Mouse (Mus musculus) myocyte (in vitro differentiated cells): ENCODE data around the gene Mrrf. TPM values are rescaled to one million over a fixed set of nuclear protein-coding genes. Genes with fewer than 3 reads are reported as not detected.

Experiments used
- H3K27me3 ChIP-seq: one replicate; pipeline ENCODE4 v1.6.1; 2011; ENCODE audit not compliant: control insufficient read depth, insufficient read depth, insufficient read length
- H3K36me3 ChIP-seq: one replicate; pipeline ENCODE4 v1.6.1; 2011; ENCODE audit not compliant: control insufficient read depth, insufficient read depth
- H3K4me2 ChIP-seq: one replicate; pipeline ENCODE4 v1.6.1; 2011; ENCODE audit warnings: low read depth, control low read depth
- H3K4me3 ChIP-seq: one replicate; pipeline ENCODE4 v1.5.1; 2011; ENCODE audit warnings: mild to moderate bottlenecking, control low read depth, moderate library complexity
- H3K79me2 ChIP-seq: one replicate; pipeline ENCODE4 v1.6.1; 2011; ENCODE audit not compliant: control insufficient read depth, insufficient read depth
- H3ac ChIP-seq: one replicate; pipeline ENCODE4 v1.6.1; 2011; ENCODE audit not compliant: control insufficient read depth, insufficient read length
- CEBPB ChIP-seq: IDR thresholded peaks from 2 replicates; pipeline ENCODE4 v1.6.1; 2011; ENCODE audit warnings: mild to moderate bottlenecking, moderate library complexity; ENCODE audit not compliant: poor library complexity, insufficient read depth, severe bottlenecking
- E2F4 ChIP-seq: IDR thresholded peaks from one replicate; pipeline ENCODE4 v1.6.1; 2011; ENCODE audit warnings: mild to moderate bottlenecking, control low read depth, moderate library complexity; ENCODE audit not compliant: insufficient read depth
- MAX ChIP-seq: IDR thresholded peaks from one replicate; pipeline ENCODE4 v1.6.1; 2011; ENCODE audit warnings: low read depth, mild to moderate bottlenecking, control low read depth
- MYOD1 ChIP-seq, 3 experiments: IDR thresholded peaks; one replicate each; pipeline ENCODE4 v1.6.1; 2011; ENCODE audit warnings: control low read depth in 2 of 3, low read depth in 2 of 3, mild to moderate bottlenecking in 2 of 3, moderate library complexity in 1 of 3; ENCODE audit not compliant: insufficient read length in 2 of 3, control insufficient read depth in 1 of 3
- MYOG ChIP-seq, 3 experiments: IDR thresholded peaks; one replicate each; pipeline ENCODE4 v1.6.1; 2011; ENCODE audit warnings: control low read depth in 2 of 3, low read depth in 2 of 3, mild to moderate bottlenecking in 2 of 3; ENCODE audit not compliant: insufficient read length in 2 of 3, control insufficient read depth in 1 of 3, insufficient read depth in 1 of 3
- POLR2A ChIP-seq: IDR thresholded peaks from one replicate; pipeline ENCODE4 v1.6.1; 2011; ENCODE audit warnings: low read depth, mild to moderate bottlenecking, control low read depth, moderate library complexity; ENCODE audit not compliant: insufficient read length
- POLR2AphosphoS2 ChIP-seq: IDR thresholded peaks from one replicate; pipeline ENCODE4 v1.6.1; 2011; ENCODE audit warnings: low read depth, control low read depth; ENCODE audit not compliant: insufficient read length
- REST ChIP-seq: IDR thresholded peaks from one replicate; pipeline ENCODE4 v1.6.1; 2011; ENCODE audit warnings: mild to moderate bottlenecking, control low read depth, moderate library complexity; ENCODE audit not compliant: insufficient read depth, insufficient read length
- SRF ChIP-seq: IDR thresholded peaks from one replicate; pipeline ENCODE4 v1.6.1; 2011; ENCODE audit warnings: low read depth; ENCODE audit not compliant: control insufficient read depth, insufficient read length
- TCF12 ChIP-seq: IDR thresholded peaks from one replicate; pipeline ENCODE4 v1.6.1; 2011; ENCODE audit warnings: mild to moderate bottlenecking, control low read depth; ENCODE audit not compliant: poor library complexity, insufficient read depth, severe bottlenecking
- TCF3 ChIP-seq: IDR thresholded peaks from one replicate; pipeline ENCODE4 v1.6.1; 2011; ENCODE audit warnings: low read depth, control low read depth; ENCODE audit not compliant: insufficient read length
- USF1 ChIP-seq: IDR thresholded peaks from one replicate; pipeline ENCODE4 v1.6.1; 2011; ENCODE audit warnings: low read depth, mild to moderate bottlenecking, control low read depth, moderate library complexity
- polyA plus RNA-seq: library from polyadenylated mRNA; unstranded; fragments of >200 nt; fragmentation: generic; extraction: Trizol; gene quantifications from one replicate; pipeline ENCODE4 v1.2.1, GENCODE M21; 2012; ENCODE audit warnings: missing spikeins

Mrrf gene
- polyA plus RNA-seq, 1 experiment: 40.9 TPM

DNA sequence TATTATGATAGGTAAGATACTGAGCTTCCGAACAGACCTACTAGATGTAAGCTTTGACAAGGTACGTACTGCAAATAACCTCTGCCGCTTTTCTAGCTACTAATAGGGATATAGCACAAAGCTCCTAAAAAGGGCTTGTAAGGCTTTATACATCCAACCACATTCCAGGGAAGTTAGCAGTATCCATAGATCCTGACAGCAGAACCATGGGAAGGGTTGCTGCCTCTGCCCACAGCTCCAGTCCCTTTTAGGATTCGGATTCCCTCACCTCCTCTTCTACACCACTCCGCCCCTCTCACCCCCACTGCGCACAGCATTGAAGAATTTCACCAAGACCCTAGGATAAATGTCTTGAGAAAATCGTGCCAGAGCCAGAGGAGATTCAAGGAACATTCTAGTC, 42.9 kb upstream of the Mrrf start:
- Histone ChIP-seq H3K4me3 (no peak overlapping the region), H3K79me2 (no peaks in the 10 kb centered on the region), H3K4me2 (no peak overlapping the region), H3K36me3 (no peaks in the 10 kb centered on the region), H3K27me3 (no peaks in the 10 kb centered on the region), H3ac (no peak overlapping the region)
- TF ChIP-seq MYOG (IDR thresholded peaks at IDR 0.05; ENCODE audit: control insufficient read depth in 1 of 3, insufficient read depth in 1 of 3, insufficient read length in 2 of 3, low read depth in 2 of 3) (no peak), REST (no peak)

DNA sequence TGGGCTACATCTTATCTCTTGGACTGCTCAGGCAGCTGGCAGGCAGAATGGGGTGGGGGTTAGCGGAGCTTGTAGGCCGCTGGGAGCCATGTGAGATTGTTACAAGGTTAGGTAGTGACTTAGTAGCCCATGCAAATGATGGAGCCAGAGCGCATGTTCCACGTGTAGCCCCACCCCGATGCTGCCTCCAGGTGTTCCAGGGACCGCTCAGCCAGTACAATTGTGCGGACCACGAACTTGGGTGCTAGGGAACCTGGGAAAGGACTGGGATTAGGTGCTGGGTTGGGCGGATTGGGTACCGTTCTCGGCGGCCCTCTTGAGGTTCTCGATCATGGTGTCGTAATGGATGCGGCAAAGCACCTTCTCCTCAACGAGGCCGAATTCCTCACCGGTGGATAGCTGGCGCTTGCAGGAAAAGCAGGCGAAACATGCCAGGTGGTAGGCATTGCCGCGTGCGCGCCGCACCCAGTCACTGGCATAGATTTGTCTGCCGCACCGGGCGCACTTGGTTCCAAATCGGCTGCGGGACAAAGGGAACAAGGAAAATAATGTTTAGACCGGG, 42.2 kb upstream of the Mrrf start:
- H3K27me3 ChIP-seq: no peaks in the 10 kb centered on the region
- H3K36me3 ChIP-seq: no peaks in the 10 kb centered on the region
- TF ChIP-seq E2F4: no peak
- H3K4me2 ChIP-seq: no peak overlapping the region
- H3ac ChIP-seq: no peak overlapping the region
- no peaks in the 10 kb centered on the region for H3K79me2 ChIP-seq
- H3K4me3 ChIP-seq: no peak overlapping the region

DNA sequence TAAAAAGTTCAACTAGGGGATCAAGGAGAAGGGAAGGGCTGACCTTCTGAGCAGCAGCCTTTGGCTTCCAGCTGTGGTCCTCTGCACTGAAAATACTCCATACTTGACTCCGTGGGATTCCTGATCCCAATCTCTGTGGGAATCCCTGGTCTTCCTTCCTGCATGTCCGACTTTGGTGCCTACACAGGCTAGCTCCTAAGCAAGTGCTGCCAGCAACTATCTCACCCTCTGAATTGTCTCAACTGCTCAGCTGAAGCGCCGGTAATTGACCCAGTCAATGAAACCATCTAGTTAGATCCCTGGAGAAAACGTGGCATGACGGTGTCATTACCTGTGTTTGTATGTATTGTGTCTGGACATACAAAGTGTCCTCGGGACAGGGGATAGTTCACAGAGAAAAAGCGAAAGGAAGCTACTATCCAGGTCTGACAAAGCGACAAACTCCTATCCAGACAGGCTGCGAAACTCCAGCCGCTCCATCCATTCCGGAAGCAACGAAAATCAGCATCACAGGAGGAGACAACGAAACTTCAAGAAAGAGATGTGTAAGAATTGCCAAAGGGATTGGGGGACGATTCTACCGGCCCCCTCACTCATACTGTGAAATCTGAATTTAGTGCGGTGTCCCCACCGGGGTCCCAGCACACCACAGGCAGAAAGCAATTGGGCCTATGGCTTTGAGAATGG, 38.9 kb upstream of the Mrrf start:
- Histone ChIP-seq H3K4me3 (no peak overlapping the region), H3K27me3 (no peaks in the 10 kb centered on the region), H3K79me2 (no peaks in the 10 kb centered on the region), H3K4me2 (no peak overlapping the region), H3ac (no peak overlapping the region), H3K36me3 (no peaks in the 10 kb centered on the region)
- TF ChIP-seq REST (no peak), USF1 (no peak), E2F4 (no peak), TCF12 (no peak), MAX (no peak), MYOG (IDR thresholded peaks at IDR 0.05; ENCODE audit: control insufficient read depth in 1 of 3, insufficient read depth in 1 of 3, insufficient read length in 2 of 3, low read depth in 2 of 3) (no peak), SRF (no peak), POLR2A (no peak), TCF3 (no peak), CEBPB (no peak), POLR2AphosphoS2 (no peak), MYOD1 (IDR thresholded peaks at IDR 0.05; ENCODE audit: control insufficient read depth in 1 of 3, insufficient read length in 2 of 3, low read depth in 2 of 3) (no peak)

DNA sequence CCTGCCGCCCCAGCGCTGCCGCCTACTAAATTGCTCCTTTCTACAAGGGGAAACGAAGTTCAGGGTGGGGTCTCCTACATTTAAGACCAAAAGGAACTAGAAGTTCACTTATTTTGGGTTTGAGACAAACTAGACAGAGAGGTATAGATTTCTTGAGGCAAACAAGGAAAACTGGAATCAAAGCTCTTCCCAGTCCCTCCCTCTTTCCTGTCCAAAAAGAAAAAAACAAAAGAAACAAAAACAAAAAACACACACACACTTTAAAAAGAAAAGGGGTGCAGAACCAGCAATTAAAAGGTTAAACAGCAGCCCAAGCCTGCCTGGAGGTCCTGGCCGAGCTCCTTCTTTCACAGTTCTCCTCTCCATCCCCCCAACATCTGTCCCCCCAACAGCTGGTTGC, 38.2 kb upstream of the Mrrf start:
- no peaks in the 10 kb centered on the region for H3K79me2 ChIP-seq
- H3K36me3 ChIP-seq: no peaks in the 10 kb centered on the region
- H3K27me3 ChIP-seq: no peaks in the 10 kb centered on the region
- no peak overlapping the region for H3K4me3 ChIP-seq
- no peak overlapping the region for H3ac ChIP-seq
- no peak for TF ChIP-seq TCF12
- TF ChIP-seq POLR2A: no peak
- no peak for TF ChIP-seq CEBPB
- no peak for TF ChIP-seq TCF3
- TF ChIP-seq E2F4: no peak
- TF ChIP-seq POLR2AphosphoS2: no peak
- no peak for TF ChIP-seq SRF
- no peak for TF ChIP-seq REST
- no peak for TF ChIP-seq USF1
- no peak for TF ChIP-seq MAX
- TF ChIP-seq MYOG (IDR thresholded peaks at IDR 0.05; ENCODE audit: control insufficient read depth in 1 of 3, insufficient read depth in 1 of 3, insufficient read length in 2 of 3, low read depth in 2 of 3): no peak
- TF ChIP-seq MYOD1 (IDR thresholded peaks at IDR 0.05; ENCODE audit: control insufficient read depth in 1 of 3, insufficient read length in 2 of 3, low read depth in 2 of 3): no peak
- H3K4me2 ChIP-seq: no peak overlapping the region

DNA sequence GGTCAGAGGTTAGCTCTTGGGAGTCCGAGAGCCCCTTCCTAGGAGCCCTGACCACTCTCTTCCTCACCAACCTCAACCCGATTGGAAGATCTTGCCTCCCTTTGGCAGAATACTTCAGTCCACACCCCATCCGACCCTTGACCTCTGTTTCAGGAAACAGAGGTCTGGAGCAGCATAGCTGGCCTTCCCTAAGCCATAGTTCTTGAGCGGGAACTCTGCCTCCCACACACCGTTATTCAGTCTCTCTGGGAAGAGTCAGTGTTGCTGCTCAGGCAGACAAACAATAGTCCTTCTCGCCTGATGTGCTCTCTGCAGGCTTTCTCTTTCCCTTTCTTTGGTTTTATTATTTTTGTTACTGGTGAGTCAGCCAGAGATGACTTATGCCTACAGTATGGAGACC, 36.5 kb upstream of the Mrrf start:
- H3K27me3 ChIP-seq: no peaks in the 10 kb centered on the region

More for the DNA sequence above, 36.5 kb upstream of the Mrrf start:
- no peak for TF ChIP-seq MAX
- TF ChIP-seq SRF: no peak
- no peak for TF ChIP-seq MYOG (IDR thresholded peaks at IDR 0.05; ENCODE audit: control insufficient read depth in 1 of 3, insufficient read depth in 1 of 3, insufficient read length in 2 of 3, low read depth in 2 of 3)
- TF ChIP-seq CEBPB: no peak
- TF ChIP-seq MYOD1 (IDR thresholded peaks at IDR 0.05; ENCODE audit: control insufficient read depth in 1 of 3, insufficient read length in 2 of 3, low read depth in 2 of 3): no peak
- no peak for TF ChIP-seq TCF3
- TF ChIP-seq TCF12: no peak
- TF ChIP-seq POLR2A: no peak
- no peak for TF ChIP-seq POLR2AphosphoS2
- no peak for TF ChIP-seq REST
- no peak for TF ChIP-seq USF1
- TF ChIP-seq E2F4: no peak
- Histone ChIP-seq H3K36me3 (no peaks in the 10 kb centered on the region), H3K79me2 (no peaks in the 10 kb centered on the region), H3K4me2 (peak overlapping the region; percentile 73), H3K4me3 (no peak overlapping the region), H3ac (no peak overlapping the region)
